Mouse (Mus musculus) E14TG2a.4 (cell line): Measurements from ENCODE around the gene Fbxo48.

Experiments used
- CTCF ChIP-seq: conservative IDR thresholded peaks from 2 replicates; pipeline ENCODE4 v1.5.1; 2014; ENCODE audit warnings: low read length
- POU5F1 ChIP-seq: IDR thresholded peaks from 2 replicates; pipeline ENCODE4 v1.6.1; 2014; ENCODE audit warnings: low read length, borderline replicate concordance

DNA sequence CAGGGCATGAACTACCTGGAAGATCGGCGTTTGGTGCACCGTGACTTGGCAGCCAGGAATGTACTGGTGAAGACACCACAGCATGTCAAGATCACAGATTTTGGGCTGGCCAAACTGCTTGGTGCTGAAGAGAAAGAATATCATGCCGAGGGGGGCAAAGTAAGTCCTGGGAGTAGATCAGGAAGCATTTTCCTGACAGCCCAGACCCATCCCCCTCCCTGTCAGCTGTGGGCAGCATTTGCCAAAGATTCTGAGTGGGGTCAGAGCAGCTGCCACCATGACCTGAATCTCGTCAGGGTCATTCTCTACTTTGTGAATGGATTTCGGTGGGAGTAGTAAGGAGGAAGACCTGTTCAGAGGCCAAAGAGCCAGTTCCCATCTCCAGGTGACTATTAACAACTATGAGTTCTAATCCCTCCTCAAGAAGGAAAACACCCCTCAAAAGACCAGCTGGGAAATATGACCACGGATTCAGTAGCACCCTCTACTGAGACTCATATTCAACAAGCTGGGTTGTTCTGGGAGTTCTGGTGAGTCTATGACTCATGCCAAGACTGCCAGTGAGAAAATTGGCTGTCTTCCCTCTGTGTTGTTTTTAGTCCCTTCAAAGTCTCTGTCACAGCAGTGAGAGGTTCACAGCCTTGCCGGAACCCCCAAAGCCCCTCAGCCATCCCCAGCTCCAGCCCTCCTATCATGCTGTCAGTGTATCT, 46.7 kb upstream of the Fbxo48 start:
- TF ChIP-seq CTCF (no peak), POU5F1 (no peak)
